Mouse (Mus musculus) testis, adult 2 months (tissue): Measurements from ENCODE around the gene Btbd1. TPM values are rescaled to one million over a fixed set of nuclear protein-coding genes. Genes with fewer than 3 reads are reported as not detected.

Source experiments
- H3K27ac ChIP-seq: fragments of 200-500 bp; 2 replicates; pipeline ENCODE4 v1.5.1; 2012; ENCODE audit warnings: low read depth, low read length; ENCODE audit not compliant: control insufficient read depth, insufficient read depth
- H3K27me3 ChIP-seq: fragments of 200-500 bp; 2 replicates; pipeline ENCODE4 v1.6.1; 2012; ENCODE audit warnings: mild to moderate bottlenecking, low read length, moderate library complexity; ENCODE audit not compliant: control insufficient read depth, insufficient read depth
- H3K36me3 ChIP-seq: fragments of 200-500 bp; 2 replicates; pipeline ENCODE4 v1.6.1; 2012; ENCODE audit warnings: mild to moderate bottlenecking, low read length; ENCODE audit not compliant: control insufficient read depth, insufficient read depth
- H3K4me1 ChIP-seq: fragments of 200-500 bp; 2 replicates; pipeline ENCODE4 v1.6.1; 2012; ENCODE audit warnings: low read length; ENCODE audit not compliant: control insufficient read depth, insufficient read depth
- H3K4me3 ChIP-seq: fragments of 200-500 bp; 2 replicates; pipeline ENCODE4 v1.5.1; 2012; ENCODE audit warnings: low read depth, mild to moderate bottlenecking, low read length, moderate library complexity, mixed read lengths; ENCODE audit not compliant: control insufficient read depth
- CTCF ChIP-seq: fragments of 200-500 bp; IDR thresholded peaks from 2 replicates; pipeline ENCODE4 v1.5.1; 2012; ENCODE audit warnings: low read depth, mild to moderate bottlenecking, inconsistent platforms, low read length, moderate library complexity; ENCODE audit not compliant: control insufficient read depth, insufficient read depth, insufficient replicate concordance
- POLR2A ChIP-seq: fragments of 200-500 bp; IDR thresholded peaks from 2 replicates; pipeline ENCODE4 v1.6.1; 2012; ENCODE audit warnings: low read depth, mild to moderate bottlenecking, inconsistent platforms, low read length, moderate library complexity; ENCODE audit not compliant: control insufficient read depth
- polyA plus RNA-seq: library from polyadenylated mRNA; depleted of rRNA; stranded (reverse); fragments of >200 nt; gene quantifications from 2 replicates; pipeline ENCODE4 v1.2.3, GENCODE M21; 2012

Btbd1 gene
- polyA plus RNA-seq, 1 experiment, result 202 TPM

GRCm38 (mm10) chr7:81828681-81829378 is 401 bp downstream of the Btbd1 start:
- peak overlapping the region; percentile 84 for H3K4me3 ChIP-seq
- H3K27me3 ChIP-seq, result no peaks in the 10 kb centered on the region
- TF ChIP-seq CTCF (no peak), POLR2A (peak; percentile 48; the same call in 1 of the 2 replicates)
- no peaks in the 10 kb centered on the region for H3K36me3 ChIP-seq
- H3K27ac ChIP-seq, result peak overlapping the region; percentile 96
- H3K4me1 ChIP-seq, result peaks cover 6% of the 10 kb centered on the region

GRCm38 (mm10) chr7:81827806-81828667 is 1.2 kb downstream of the Btbd1 start:
- no peak for TF ChIP-seq CTCF
- TF ChIP-seq POLR2A, result no peak
- Histone ChIP-seq H3K27me3 (no peaks in the 10 kb centered on the region), H3K4me3 (peak overlapping the region; percentile 84), H3K27ac (peak overlapping the region; percentile 96), H3K36me3 (no peaks in the 10 kb centered on the region), H3K4me1 (peaks cover 6% of the 10 kb centered on the region)

GRCm38 (mm10) chr7:81825381-81825780 is 3.9 kb downstream of the Btbd1 start:
- H3K27ac ChIP-seq, result no peak overlapping the region
- peaks cover 6% of the 10 kb centered on the region for H3K4me1 ChIP-seq
- H3K27me3 ChIP-seq, result no peaks in the 10 kb centered on the region
- TF ChIP-seq CTCF (no peak), POLR2A (no peak)
- no peaks in the 10 kb centered on the region for H3K36me3 ChIP-seq
- H3K4me3 ChIP-seq, result no peak overlapping the region

GRCm38 (mm10) chr7:81824906-81825305 is 4.3 kb downstream of the Btbd1 start:
- TF ChIP-seq POLR2A, result no peak
- TF ChIP-seq CTCF, result no peak

GRCm38 (mm10) chr7:81806067-81806466 is 23.2 kb downstream of the Btbd1 start:
- Histone ChIP-seq H3K36me3 (peaks cover 2% of the 10 kb centered on the region; the same call in 1 of the 2 replicates), H3K27ac (no peak overlapping the region), H3K27me3 (no peaks in the 10 kb centered on the region), H3K4me1 (no peaks in the 10 kb centered on the region), H3K4me3 (peak overlapping the region; percentile 2; the same call in 1 of the 2 replicates)
- TF ChIP-seq CTCF (no peak), POLR2A (no peak)

More at GRCm38 (mm10) chr7:81824906-81825305, 4.3 kb downstream of the Btbd1 start:
- H3K27ac ChIP-seq, result 0 out of 2 replicates have a peak overlapping the region, but pooled peaks have one; percentile 4
- peaks cover 4% of the 10 kb centered on the region for H3K4me1 ChIP-seq
- no peaks in the 10 kb centered on the region for H3K27me3 ChIP-seq
- H3K4me3 ChIP-seq, result no peak overlapping the region
- H3K36me3 ChIP-seq, result no peaks in the 10 kb centered on the region

GRCm38 (mm10) chr7:81789095-81789757 is 40.0 kb downstream of the Btbd1 start, which contains the start of gene 3110040N11Rik:
Gene 3110040N11Rik (minus strand): TSS chr7:81789478.
- TF ChIP-seq CTCF (peak; percentile 29; the same call in 1 of the 2 replicates), POLR2A (peak; percentile 94)
- peak within 1 kb of the TSS; percentile 86 for H3K4me3 ChIP-seq

More at GRCm38 (mm10) chr7:81789095-81789757, 40.0 kb downstream of the Btbd1 start, which contains the start of gene 3110040N11Rik:
- H3K27ac ChIP-seq, result peak within 1 kb of the TSS; percentile 75
- peaks cover 5% of the 10 kb centered on the region for H3K4me1 ChIP-seq
- H3K27me3 ChIP-seq, result no peaks in the 10 kb centered on the region
- peaks cover 2% of the 10 kb centered on the region; the same call in 1 of the 2 replicates for H3K36me3 ChIP-seq
